Mouse (Mus musculus) CH12.LX (cell line): ENCODE results near the gene E330009J07Rik. TPM values are rescaled to one million over a fixed set of nuclear protein-coding genes. Genes with fewer than 3 reads are reported as not detected.

ENCODE experiments used
- DNase-seq: peaks from one replicate; pipeline ENCODE4 v3.0.0-alpha.2; 2013; ENCODE audit errors: extremely low read depth
- H3K27ac ChIP-seq: 2 replicates; pipeline ENCODE4 v1.5.1; 2012; ENCODE audit warnings: low read depth, mild to moderate bottlenecking, control low read depth, moderate library complexity; ENCODE audit not compliant: insufficient read depth
- H3K27me3 ChIP-seq: replicated peaks from 2 replicates; pipeline ENCODE3; 2012; ENCODE audit warnings: inconsistent platforms
- H3K36me3 ChIP-seq, 2 experiments: replicated peaks in 1 of 2; 2 replicates each; pipeline versions ENCODE3 to v1.6.1; 2012; ENCODE audit warnings: inconsistent platforms in 1 of 2, low read length in 1 of 2, mild to moderate bottlenecking in 1 of 2, mixed read lengths in 1 of 2, moderate library complexity in 1 of 2; ENCODE audit not compliant: control insufficient read depth in 1 of 2, insufficient read depth in 1 of 2
- H3K4me1 ChIP-seq, 2 experiments: 2 replicates each; pipeline ENCODE4 v1.6.1; 2012; ENCODE audit warnings: inconsistent platforms in 1 of 2, moderate library complexity in 1 of 2; ENCODE audit not compliant: insufficient read depth in 2 of 2, control insufficient read depth in 1 of 2
- H3K4me2 ChIP-seq: 2 replicates; pipeline ENCODE4 v1.6.1; 2012; ENCODE audit warnings: low read depth, mild to moderate bottlenecking, control low read depth; ENCODE audit not compliant: poor library complexity, insufficient read depth, severe bottlenecking
- H3K4me3 ChIP-seq, 3 experiments: fragments of 150-350 bp in 1 of 3; sonication (generic) in 1 of 3; replicated peaks in 1 of 3; 2 replicates each; pipeline versions ENCODE3 to v1.5.1; 2011 to 2012; ENCODE audit warnings: low read depth in 2 of 3, low read length in 2 of 3, mild to moderate bottlenecking in 2 of 3, moderate library complexity in 2 of 3, control low read depth in 1 of 3, improper control_type of control experiment in 1 of 3, inconsistent platforms in 1 of 3, mixed read lengths in 1 of 3; ENCODE audit not compliant: poor library complexity in 1 of 3
- H3K79me2 ChIP-seq: replicated peaks from 2 replicates; pipeline ENCODE4 v1.6.1; 2012; ENCODE audit warnings: mild to moderate bottlenecking, moderate library complexity; ENCODE audit not compliant: control insufficient read depth, poor library complexity, insufficient read depth, severe bottlenecking; ENCODE audit errors: extremely low read depth
- H3K9ac ChIP-seq: 2 replicates; pipeline ENCODE4 v1.6.1; 2012; ENCODE audit warnings: low read depth, mild to moderate bottlenecking, control low read depth, moderate library complexity; ENCODE audit not compliant: insufficient read depth
- H3K9me3 ChIP-seq: replicated peaks from 2 replicates; pipeline ENCODE3; 2012; ENCODE audit warnings: low read length, inconsistent platforms, mixed read lengths
- BHLHE40 ChIP-seq: IDR thresholded peaks from 2 replicates; pipeline ENCODE4 v1.6.1; 2011; ENCODE audit warnings: mild to moderate bottlenecking, low read depth, low read length, improper control_type of control experiment
- CHD1 ChIP-seq: IDR thresholded peaks from 2 replicates; pipeline ENCODE4 v1.6.1; 2012; ENCODE audit warnings: low read depth, low read length, improper control_type of control experiment, inconsistent platforms
- CHD2 ChIP-seq: IDR thresholded peaks from 2 replicates; pipeline ENCODE4 v1.6.1; 2011; ENCODE audit warnings: low read length, improper control_type of control experiment
- CTCF ChIP-seq, 2 experiments: IDR thresholded peaks in 1 of 2; conservative IDR thresholded peaks in 1 of 2; 2 replicates each; pipeline ENCODE4 v1.5.1; 2011 to 2012; ENCODE audit warnings: low read depth in 2 of 2, low read length in 2 of 2, improper control_type of control experiment in 1 of 2, inconsistent platforms in 1 of 2, mild to moderate bottlenecking in 1 of 2, moderate library complexity in 1 of 2
- E2F4 ChIP-seq: IDR thresholded peaks from 2 replicates; pipeline ENCODE4 v1.6.1; 2011; ENCODE audit warnings: low read depth, low read length, improper control_type of control experiment; ENCODE audit not compliant: insufficient replicate concordance
- ETS1 ChIP-seq: conservative IDR thresholded peaks from 2 replicates; pipeline ENCODE4 v1.6.1; 2012; ENCODE audit warnings: low read depth, mild to moderate bottlenecking, inconsistent platforms, low read length, improper control_type of control experiment, moderate library complexity
- GABPA ChIP-seq: IDR thresholded peaks from 2 replicates; pipeline ENCODE4 v1.6.1; 2012; ENCODE audit warnings: low read depth, low read length, improper control_type of control experiment, inconsistent platforms; ENCODE audit not compliant: insufficient replicate concordance
- HCFC1 ChIP-seq: IDR thresholded peaks from 2 replicates; pipeline ENCODE4 v1.6.1; 2012; ENCODE audit warnings: low read depth, mild to moderate bottlenecking, inconsistent platforms, low read length, improper control_type of control experiment
- JUND ChIP-seq: conservative IDR thresholded peaks from 2 replicates; pipeline ENCODE4 v1.6.1; 2011; ENCODE audit warnings: low read depth, low read length, improper control_type of control experiment
- MAFK ChIP-seq: IDR thresholded peaks from 2 replicates; pipeline ENCODE4 v1.6.1; 2011; ENCODE audit warnings: low read length, improper control_type of control experiment; ENCODE audit not compliant: insufficient replicate concordance
- MAX ChIP-seq: IDR thresholded peaks from 2 replicates; pipeline ENCODE4 v1.6.1; 2011; ENCODE audit warnings: low read length, improper control_type of control experiment
- MAZ ChIP-seq: IDR thresholded peaks from 2 replicates; pipeline ENCODE4 v1.6.1; 2012; ENCODE audit warnings: low read depth, mild to moderate bottlenecking, inconsistent platforms, low read length, improper control_type of control experiment, moderate library complexity
- MXI1 ChIP-seq: IDR thresholded peaks from 2 replicates; pipeline ENCODE4 v1.6.1; 2011; ENCODE audit warnings: mild to moderate bottlenecking, low read depth, low read length, improper control_type of control experiment
- NELFE ChIP-seq: IDR thresholded peaks from 2 replicates; pipeline ENCODE4 v1.6.1; 2011; ENCODE audit warnings: low read depth, low read length, improper control_type of control experiment
- NRF1 ChIP-seq: IDR thresholded peaks from 2 replicates; pipeline ENCODE4 v1.6.1; 2014; ENCODE audit warnings: low read depth, mild to moderate bottlenecking, inconsistent platforms, low read length, improper control_type of control experiment, moderate library complexity
- PAX5 ChIP-seq: IDR thresholded peaks from 2 replicates; pipeline ENCODE4 v1.6.1; 2012; ENCODE audit warnings: low read length, inconsistent platforms, mixed read lengths
- POLR2A ChIP-seq: IDR thresholded peaks from 2 replicates; pipeline ENCODE4 v1.6.1; 2011; ENCODE audit warnings: low read depth, mild to moderate bottlenecking, improper control_type of control experiment, low read length
- RAD21 ChIP-seq: IDR thresholded peaks from 2 replicates; pipeline ENCODE4 v1.6.1; 2011; ENCODE audit warnings: low read depth, mild to moderate bottlenecking, low read length, improper control_type of control experiment, moderate library complexity
- SMC3 ChIP-seq: IDR thresholded peaks from 2 replicates; pipeline ENCODE4 v1.6.1; 2011; ENCODE audit warnings: low read depth, low read length, improper control_type of control experiment
- UBTF ChIP-seq: IDR thresholded peaks from 2 replicates; pipeline ENCODE4 v1.6.1; 2012; ENCODE audit warnings: low read depth, mild to moderate bottlenecking, inconsistent platforms, low read length, improper control_type of control experiment, moderate library complexity
- USF1 ChIP-seq: IDR thresholded peaks from 2 replicates; pipeline ENCODE4 v1.6.1; 2014; ENCODE audit warnings: low read depth, mild to moderate bottlenecking, inconsistent platforms, low read length, improper control_type of control experiment
- USF2 ChIP-seq: conservative IDR thresholded peaks from 2 replicates; pipeline ENCODE4 v1.6.1; 2011; ENCODE audit warnings: low read depth, low read length, improper control_type of control experiment
- ZKSCAN1 ChIP-seq: IDR thresholded peaks from 2 replicates; pipeline ENCODE4 v1.6.1; 2012; ENCODE audit warnings: low read depth, inconsistent platforms, low read length, improper control_type of control experiment, borderline replicate concordance
- ZNF384 ChIP-seq: IDR thresholded peaks from 2 replicates; pipeline ENCODE4 v1.6.1; 2012; ENCODE audit warnings: low read depth, low read length, improper control_type of control experiment, inconsistent platforms
- dilution Hi-C: fragments of 300-500 bp; cut with MboI; formaldehyde crosslinking; loops from 2 replicates; pipeline ENCODE4 v1.14.3; 2020; ENCODE audit warnings: low sequenced_read_pairs; ENCODE audit not compliant: extremely low pct_unique_long_range_greater_than_20kb, extremely low pct_ligation_motif_present
- in situ Hi-C: fragments of 300-500 bp; cut with MboI; formaldehyde crosslinking; loops from 3 replicates; pipeline ENCODE4 v1.14.3; 2019; ENCODE audit warnings: low sequenced_read_pairs, low pct_ligation_motif_present, low pct_unique_long_range_greater_than_20kb, mixed read lengths
- polyA plus RNA-seq: library from polyadenylated mRNA; unstranded; fragments of >175 nt; gene quantifications from 2 replicates; pipeline ENCODE4 v1.2.1, GENCODE M21; 2012; ENCODE audit warnings: low read depth; ENCODE audit not compliant: insufficient read length
- total RNA-seq, 2 experiments: library from RNA; depleted of rRNA; stranded (reverse); fragments of 300-350 nt in 1 of 2; fragments of >200 nt in 1 of 2; gene quantifications; 2 replicates each; pipeline ENCODE4 v1.2.3; 2012 to 2014

The E330009J07Rik gene
- total and polyA plus RNA-seq, 3 experiments = 12.3 to 21.6 (median 13.1) TPM

- TF ChIP-seq E2F4 (no peak), NELFE (no peak), USF1 (no peak), ZKSCAN1 (no peak), CHD2 (no peak), ETS1 (no peak), HCFC1 (no peak), JUND (no peak), GABPA (no peak), UBTF (no peak), POLR2A (no peak), RAD21 (peak; percentile 60), SMC3 (peak; percentile 76), ZNF384 (no peak), BHLHE40 (no peak), USF2 (no peak), CTCF (conservative IDR thresholded peaks at IDR 0.05 in 1 of 2, IDR thresholded peaks at IDR 0.05 in 1 of 2; ENCODE audit: low read depth in 2 of 2, low read length in 2 of 2) (peak; percentile 76 to 80), MAZ (no peak), NRF1 (no peak), MAFK (no peak), MXI1 (no peak), MAX (no peak)
- TF ChIP-seq, all 38 proteins: peak for 3
- DNase-seq = peak; percentile 76
- no peaks in the 10 kb centered on the region for H3K79me2 ChIP-seq
- no peak overlapping the region for H3K4me2 ChIP-seq
- H3K36me3 ChIP-seq = peaks cover 2 to 47% of the 10 kb centered on the region in 2 experiments
- no peaks in the 10 kb centered on the region for H3K9me3 ChIP-seq
- no peak overlapping the region for H3K27ac ChIP-seq
- H3K4me1 ChIP-seq = no peaks in the 10 kb centered on the region
- in situ Hi-C loops = no loop called here
- no peaks in the 10 kb centered on the region for H3K27me3 ChIP-seq
- H3K4me3 ChIP-seq = no peak overlapping the region
- dilution Hi-C loops = no loop called here
- no peak overlapping the region for H3K9ac ChIP-seq
Observed at GRCm38 (mm10) chr6:40423774-40424173, 12.2 kb downstream of the E330009J07Rik start.

DNA sequence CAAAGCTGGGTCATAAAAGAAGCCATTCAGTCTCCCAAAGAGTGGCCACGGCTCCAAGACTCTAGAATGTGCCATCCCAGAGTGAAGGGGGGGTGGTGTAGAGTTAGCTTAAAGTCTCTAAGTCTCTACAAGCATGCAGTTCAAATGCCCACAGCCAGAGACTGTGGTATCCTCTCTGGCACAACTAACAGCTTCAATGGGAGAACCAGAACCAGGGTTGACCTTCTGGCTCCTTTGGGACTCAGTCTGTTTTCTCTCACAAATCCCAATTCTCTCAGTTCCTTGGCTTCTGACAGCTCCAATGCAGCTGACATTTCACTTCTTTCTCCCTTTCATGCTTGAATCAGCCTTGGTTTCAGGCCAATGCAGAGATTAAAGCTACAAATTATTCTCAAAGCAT, 12.9 kb downstream of the E330009J07Rik start:
- no peaks in the 10 kb centered on the region for H3K4me1 ChIP-seq
- no peak for DNase-seq
- H3K9me3 ChIP-seq = no peaks in the 10 kb centered on the region
- no peaks in the 10 kb centered on the region for H3K79me2 ChIP-seq
- TF ChIP-seq HCFC1 (no peak), PAX5 (no peak), CHD1 (no peak), NELFE (no peak), MAZ (no peak), POLR2A (no peak), ZNF384 (no peak), ETS1 (no peak)
- no peak overlapping the region for H3K4me3 ChIP-seq
- dilution Hi-C loops = no loop called here
- H3K27ac ChIP-seq = no peak overlapping the region
- in situ Hi-C loops = no loop called here
- no peaks in the 10 kb centered on the region for H3K27me3 ChIP-seq
- no peak overlapping the region for H3K4me2 ChIP-seq
- no peak overlapping the region for H3K9ac ChIP-seq
- H3K36me3 ChIP-seq = peaks cover 2 to 53% of the 10 kb centered on the region in 2 experiments
